Mouse (Mus musculus) effector memory CD4-positive, alpha-beta T cell, adult 7 months (primary cell): ENCODE results near the gene Tfpi2. TPM values are rescaled to one million over a fixed set of nuclear protein-coding genes. Genes with fewer than 3 reads are reported as not detected.

ENCODE experiments used
- polyA plus RNA-seq: library from polyadenylated mRNA; unstranded; fragments of 100-300 nt; shearing (Covaris generic); gene quantifications from one replicate; pipeline ENCODE4 v1.2.1, GENCODE M21; 2017

Tfpi2 gene
- polyA plus RNA-seq = 0.59 TPM

GRCm38 (mm10) chr6:3988750-3989149 is at the start of gene Tfpi2:
Tfpi2 (minus strand) TSS chr6:3988919.

GRCm38 (mm10) chr6:4003890-4004306 is 15.2 kb upstream of the Tfpi2 start, which contains the start of gene Gng11:
Gng11 (plus strand) TSS chr6:4003904.

GRCm38 (mm10) chr6:3993492-3993891 is 4.8 kb upstream of the Tfpi2 start, which contains the start of gene Gngt1:
Gngt1 (plus strand) TSS chr6:3993792.

Other genes with a start within 250 kb of the Tfpi2 start
- gene Calcr, start 224.2 kb downstream of the Tfpi2 start, polyA plus RNA-seq = not detected
- gene Gngt1, start 4.9 kb upstream of the Tfpi2 start, polyA plus RNA-seq = 0.50 TPM
- gene Gng11, start 15.0 kb upstream of the Tfpi2 start, polyA plus RNA-seq = not detected
- 17.9 TPM for gene Bet1, start 98.1 kb upstream of the Tfpi2 start, polyA plus RNA-seq